Mouse (Mus musculus) megakaryocyte, embryonic 14.5 days (primary cell): Measurements from ENCODE around the gene Gfm2.

Experiments
- FLI1 ChIP-seq: IDR thresholded peaks from 2 replicates; pipeline ENCODE4 v1.6.1; 2012; ENCODE audit warnings: low read length, inconsistent platforms, mixed read lengths
- GATA1 ChIP-seq: IDR thresholded peaks from 3 replicates; pipeline ENCODE4 v1.6.1; 2012; ENCODE audit warnings: mixed read lengths, low read length, inconsistent platforms, borderline replicate concordance

- no peak for TF ChIP-seq GATA1
- TF ChIP-seq FLI1: no peak
Measured at GRCm38 (mm10) chr13:97176731-97177130, 39.0 kb downstream of the Gfm2 start.
